Mouse (Mus musculus) adrenal gland, adult (tissue): ENCODE data around the gene Tsacc.
A peak's percentile ranks its signal among the peaks of the same experiment; 100 is the strongest.

Source experiments
- DNase-seq, 2 experiments: peaks; one replicate each; pipeline ENCODE4 v3.0.0; 2022 to 2023; ENCODE audit warnings: low spot score in 1 of 2; ENCODE audit not compliant: inconsistent age in 2 of 2

Tsacc gene

GRCm38 (mm10) chr3:88239446-88239845 lies 57.4 kb downstream of the Tsacc start:
- DNase-seq = no peak

- DNase-seq = no peak
Measured at GRCm38 (mm10) chr3:88238866-88239391, 57.9 kb downstream of the Tsacc start.

- DNase-seq = peak; percentile 64 to 83
Measured at GRCm38 (mm10) chr3:88237556-88238194, 59.1 kb downstream of the Tsacc start.

- DNase-seq = no peak
Measured at GRCm38 (mm10) chr3:88237161-88237555, 59.6 kb downstream of the Tsacc start.

- DNase-seq = no peak
Measured at GRCm38 (mm10) chr3:88235616-88236015, 61.2 kb downstream of the Tsacc start.

GRCm38 (mm10) chr3:88235216-88235615 lies 61.6 kb downstream of the Tsacc start:
- no peak for DNase-seq

GRCm38 (mm10) chr3:88234041-88234440 lies 62.8 kb downstream of the Tsacc start:
- DNase-seq = no peak

GRCm38 (mm10) chr3:88232851-88233649 lies 63.7 kb downstream of the Tsacc start:
- no peak for DNase-seq
